Mouse (Mus musculus): ENCODE measurements around the gene Eps8l1.

DNA sequence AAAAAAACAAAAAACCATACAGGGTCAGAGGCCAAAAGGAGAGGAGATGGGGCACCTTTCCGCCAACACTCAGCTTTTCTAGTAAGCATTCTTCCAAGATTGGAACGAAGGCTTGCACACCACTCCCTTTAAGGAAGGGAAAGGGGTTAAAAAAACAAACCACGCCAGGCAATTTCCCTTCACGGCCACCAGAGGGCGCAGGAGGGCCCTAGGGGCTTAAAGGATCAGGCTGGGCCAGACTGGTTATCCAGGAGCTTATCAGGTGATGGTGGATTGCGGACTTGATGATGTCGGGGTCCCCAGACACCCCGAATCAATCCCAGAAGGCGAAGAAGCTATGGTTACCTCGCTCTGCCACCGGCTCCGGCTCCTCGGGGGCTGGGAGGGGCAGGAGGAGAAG, 52.8 kb downstream of the Eps8l1 start:
- TF ChIP-seq GATA1 (IDR thresholded peaks at IDR 0.05; ENCODE audit: borderline replicate concordance, low read length) = no peak
- peak; percentile 88 for TF ChIP-seq CTCF (IDR thresholded peaks at IDR 0.05; ENCODE audit: low read depth, low read length)
- TF ChIP-seq POLR2AphosphoS5 (IDR thresholded peaks at IDR 0.05; ENCODE audit: insufficient replicate concordance, low read depth, low read length) = no peak
